Mouse (Mus musculus) frontal cortex, postnatal 36 days (tissue): ENCODE results near the gene Myl12a.

ENCODE experiments used
- DNase-seq, 2 experiments: peaks; one replicate each; pipeline ENCODE4 v3.0.0; 2022; ENCODE audit warnings: low spot score in 2 of 2

The Myl12a gene

DNA sequence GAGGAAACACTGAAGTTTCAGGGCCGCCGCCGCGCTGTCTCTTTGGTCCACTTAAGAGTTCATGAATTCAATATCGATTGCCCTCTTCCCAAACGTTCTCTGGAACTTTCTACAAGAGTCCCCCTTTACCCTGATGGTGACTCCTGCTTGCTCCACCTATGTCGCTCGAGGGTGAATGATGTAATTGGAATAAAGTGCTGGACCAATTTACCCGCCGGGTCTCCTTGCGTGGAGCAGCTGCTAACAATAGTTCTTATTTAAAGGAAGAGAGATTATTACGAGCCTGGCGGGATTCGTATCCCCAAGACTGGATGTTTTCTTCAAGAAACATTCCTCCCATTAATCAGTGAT, at the start of gene Myl12a:
Gene Myl12a, minus strand, starts transcription at position 135 of the 351 bp plus-strand sequence.
- no peak for DNase-seq

- DNase-seq: no peak
Observed at GRCm38 (mm10) chr17:71049292-71049691, 46.6 kb upstream of the Myl12a start.

- no peak for DNase-seq
Observed at GRCm38 (mm10) chr17:71046856-71047255, 44.2 kb upstream of the Myl12a start.

- DNase-seq: no peak
Observed at GRCm38 (mm10) chr17:71045591-71045990, 42.9 kb upstream of the Myl12a start.

- no peak for DNase-seq
Observed at GRCm38 (mm10) chr17:71042645-71043044, 40.0 kb upstream of the Myl12a start.

GRCm38 (mm10) chr17:71040582-71040880, 37.9 kb upstream of the Myl12a start:
- no peak for DNase-seq

GRCm38 (mm10) chr17:71039851-71040581, 37.3 kb upstream of the Myl12a start:
- peak in 1 of 2 experiments; percentile 10 for DNase-seq

DNA sequence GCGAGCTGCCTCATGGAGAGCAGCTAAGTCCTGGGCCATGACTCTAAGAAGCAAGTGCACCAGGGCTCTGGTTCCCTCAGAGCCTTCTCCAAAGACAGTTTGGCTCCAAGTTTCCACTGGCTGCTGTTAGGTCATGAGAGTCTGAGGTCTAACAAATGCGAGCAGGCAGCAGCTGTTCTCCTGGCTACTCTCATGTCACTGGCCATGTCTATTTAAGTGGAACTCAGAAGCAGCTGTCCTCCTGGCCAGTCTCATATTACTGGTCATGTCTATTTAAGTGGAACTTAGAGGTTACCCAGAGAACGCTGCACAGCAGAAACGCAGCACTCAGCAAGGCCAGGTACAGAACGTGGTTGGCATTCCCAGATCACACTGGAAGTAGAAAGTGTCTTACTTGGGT, 36.1 kb upstream of the Myl12a start:
- DNase-seq: no peak

DNA sequence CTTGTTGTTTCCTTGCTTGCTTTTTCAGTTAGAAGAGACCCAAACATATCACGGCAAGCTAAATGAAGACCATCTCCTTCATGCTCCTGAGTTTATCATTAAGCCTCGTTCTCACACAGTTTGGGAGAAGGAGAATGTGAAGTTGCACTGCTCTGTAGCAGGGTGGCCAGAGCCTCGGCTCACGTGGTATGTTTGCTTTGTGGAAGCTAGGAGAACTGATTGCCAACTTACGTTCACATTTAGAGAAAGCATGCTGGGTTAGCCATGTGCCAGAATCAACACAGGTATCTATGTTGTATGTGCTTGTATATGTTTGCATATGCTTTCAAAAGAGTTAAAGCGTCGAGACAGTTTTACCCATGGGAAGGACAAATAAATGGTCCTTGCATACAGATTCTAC, 34.5 kb upstream of the Myl12a start:
- no peak for DNase-seq

DNA sequence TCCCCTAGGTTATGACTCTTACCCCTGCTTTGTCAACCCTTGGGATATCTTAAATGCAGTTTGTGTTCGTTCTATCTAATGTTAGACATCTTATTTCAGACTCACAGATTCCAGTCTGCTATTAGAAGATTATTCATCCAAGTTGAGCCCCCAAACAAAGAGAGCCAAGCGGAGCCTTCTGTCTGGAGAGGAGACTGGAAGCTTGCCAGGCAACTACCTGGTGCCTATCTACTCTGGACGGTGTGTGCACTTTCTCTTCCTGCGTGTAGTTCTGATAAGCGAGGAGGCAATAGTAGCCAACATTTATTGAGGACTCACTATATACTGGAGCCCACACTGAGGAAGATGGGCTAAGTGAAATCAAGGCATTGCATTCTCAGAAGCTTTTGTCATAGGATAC, 31.8 kb upstream of the Myl12a start:
- DNase-seq: no peak

DNA sequence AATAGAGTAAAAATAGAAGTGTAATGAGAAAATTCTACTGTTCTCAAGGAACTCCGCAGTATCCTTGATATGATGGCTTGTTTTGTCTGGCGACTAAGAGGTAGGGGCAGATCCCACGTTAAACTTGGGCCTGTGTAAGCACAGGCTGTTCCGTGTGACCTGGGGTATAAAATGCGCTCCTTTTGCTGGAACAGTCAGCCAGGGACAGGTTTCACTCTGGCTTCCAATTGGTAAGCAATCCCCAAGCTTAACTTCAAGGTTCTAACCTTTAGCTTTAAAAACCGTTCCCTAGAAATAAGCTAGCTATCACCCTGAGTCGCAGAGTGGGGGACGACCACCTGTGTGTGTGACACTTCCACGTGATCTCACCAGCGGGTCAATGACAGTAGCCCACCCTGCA, 30.0 kb upstream of the Myl12a start:
- DNase-seq: no peak

GRCm38 (mm10) chr17:71027186-71027585, 24.5 kb upstream of the Myl12a start:
- DNase-seq: no peak

- no peak for DNase-seq
Observed at GRCm38 (mm10) chr17:71025922-71026321, 23.2 kb upstream of the Myl12a start.

- DNase-seq: no peak
Observed at GRCm38 (mm10) chr17:71024071-71024470, 21.4 kb upstream of the Myl12a start.

- DNase-seq: no peak
Observed at GRCm38 (mm10) chr17:71022841-71023240, 20.2 kb upstream of the Myl12a start.

DNA sequence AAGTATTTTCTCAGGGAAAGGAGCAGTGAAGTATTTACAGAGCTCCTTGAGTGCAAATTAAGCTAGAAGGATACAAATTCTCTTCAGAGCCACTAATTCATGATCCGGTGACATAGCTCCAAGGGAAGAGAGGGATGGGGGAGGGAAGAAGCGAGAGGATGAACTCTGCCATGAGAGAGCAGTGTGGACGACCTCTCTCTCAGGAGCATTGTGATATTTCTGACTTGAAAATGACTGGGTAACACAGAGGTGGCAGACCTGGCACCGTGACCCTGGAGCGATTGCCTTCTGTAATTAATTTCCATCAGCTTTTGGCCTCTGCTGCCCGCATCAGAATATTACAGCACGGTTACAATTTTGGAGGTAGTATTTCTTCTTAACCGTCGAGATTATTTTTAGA, 17.2 kb upstream of the Myl12a start:
- no peak for DNase-seq

- DNase-seq: no peak
Observed at GRCm38 (mm10) chr17:71019309-71019655, 16.6 kb upstream of the Myl12a start.

DNA sequence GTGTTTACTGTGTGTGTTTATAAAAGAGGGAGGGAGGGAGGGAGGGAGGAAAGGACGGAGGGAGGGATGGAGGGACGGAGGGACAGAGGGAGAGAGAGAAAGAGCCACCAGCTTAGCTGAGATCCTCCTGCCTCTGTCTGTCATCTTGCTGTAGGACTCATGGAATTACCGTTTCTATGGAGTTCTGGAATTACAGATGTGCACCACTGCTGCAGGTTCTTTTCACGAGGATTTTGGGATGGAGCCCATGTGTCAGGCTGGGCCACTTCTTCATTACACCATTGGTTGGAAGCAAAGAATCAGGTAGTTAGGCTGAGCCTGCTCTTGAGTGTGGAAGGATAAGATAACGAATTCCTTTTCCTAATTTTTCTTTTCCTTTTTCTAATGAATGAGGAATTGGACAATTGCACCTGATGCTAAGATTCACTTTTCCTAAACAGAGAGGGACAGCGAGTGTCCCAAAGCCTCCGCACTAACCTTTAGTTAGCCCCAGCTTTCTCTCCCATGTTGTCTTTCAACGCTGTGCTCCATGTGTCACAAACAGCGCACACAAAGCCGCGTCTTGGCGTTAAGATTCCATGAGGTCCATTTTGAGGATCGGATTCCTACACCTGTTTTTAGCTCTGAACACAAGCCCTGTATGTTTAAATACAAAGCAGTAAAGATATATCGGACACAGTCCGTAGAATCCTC, 16.1 kb upstream of the Myl12a start:
- DNase-seq: no peak

GRCm38 (mm10) chr17:71018151-71018550, 15.5 kb upstream of the Myl12a start:
- DNase-seq: no peak

DNA sequence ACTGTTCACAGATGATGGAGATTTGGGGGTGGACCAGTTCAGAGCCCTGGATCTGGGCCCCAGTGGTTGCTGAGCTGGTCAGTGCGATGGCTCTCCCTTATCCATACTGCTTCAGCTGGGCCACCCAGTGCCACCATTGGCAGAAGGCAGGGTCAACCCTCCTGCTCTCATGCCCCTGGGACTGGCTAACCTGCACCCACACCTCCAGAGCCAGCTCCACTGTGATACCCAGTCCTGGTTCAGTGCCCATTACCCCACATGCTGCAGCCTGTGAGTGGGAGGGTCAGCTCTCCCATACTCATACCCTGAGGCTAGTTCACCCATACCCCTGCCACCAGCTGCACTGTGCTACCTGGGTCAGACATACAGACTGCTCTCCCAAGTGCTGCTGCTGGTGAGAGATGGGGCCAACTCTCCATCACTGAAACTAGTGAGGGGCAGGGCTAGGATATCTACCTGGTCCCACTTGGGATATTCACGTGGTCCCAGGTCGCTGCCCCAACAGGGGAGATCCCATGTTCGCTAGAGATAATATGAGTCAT, 14.8 kb upstream of the Myl12a start:
- DNase-seq: no peak

DNA sequence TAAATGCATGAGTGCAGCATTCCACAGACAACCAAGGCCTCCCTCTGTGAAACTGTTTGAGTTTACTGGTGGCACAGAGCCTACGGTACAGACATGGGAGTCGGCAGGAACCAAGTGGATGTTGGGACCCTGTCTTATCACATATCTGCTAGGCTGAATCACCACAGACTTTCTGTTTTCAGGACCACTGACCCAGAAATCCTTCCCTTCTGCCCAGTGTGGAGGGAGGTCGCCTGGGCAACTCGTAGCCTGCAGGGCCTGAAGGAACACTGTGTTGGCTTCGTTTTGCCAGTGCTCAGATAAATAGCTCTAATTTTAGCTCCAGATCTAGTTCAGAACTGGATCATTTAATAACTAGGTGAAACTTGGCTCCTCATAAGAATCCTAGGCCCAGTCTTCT, 12.2 kb upstream of the Myl12a start:
- DNase-seq: no peak

GRCm38 (mm10) chr17:71013105-71013504, 10.4 kb upstream of the Myl12a start:
- no peak for DNase-seq

GRCm38 (mm10) chr17:71011931-71012662, 9.4 kb upstream of the Myl12a start:
- DNase-seq: no peak
